Mouse (Mus musculus) mature B cell (primary cell): ENCODE results near the gene Reln.

Experiments used
- in situ Hi-C: fragments of 300-500 bp; cut with MboI; formaldehyde crosslinking; loops from 2 replicates; pipeline ENCODE4 v1.14.3; 2019

Gene Reln

DNA sequence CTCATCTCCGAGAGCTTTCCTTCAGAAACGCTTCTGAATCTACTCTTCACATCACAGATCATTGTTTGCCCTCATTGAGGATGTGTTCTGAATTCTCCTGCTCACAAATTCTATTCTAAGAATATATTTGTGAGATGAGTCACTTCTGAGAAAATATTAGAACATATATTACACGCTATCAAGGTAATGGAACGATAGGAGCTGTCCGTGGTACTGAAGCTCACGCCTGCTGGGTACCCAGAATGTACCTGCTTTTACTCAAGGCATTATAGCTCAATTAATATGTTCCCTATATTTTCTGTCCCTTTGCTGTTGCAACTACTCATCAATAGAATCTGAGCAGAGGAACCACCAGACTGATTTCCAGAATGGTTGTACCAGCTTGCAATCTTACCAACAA, 107.7 kb downstream of the Reln start:
- in situ Hi-C loops, result no loop called here

DNA sequence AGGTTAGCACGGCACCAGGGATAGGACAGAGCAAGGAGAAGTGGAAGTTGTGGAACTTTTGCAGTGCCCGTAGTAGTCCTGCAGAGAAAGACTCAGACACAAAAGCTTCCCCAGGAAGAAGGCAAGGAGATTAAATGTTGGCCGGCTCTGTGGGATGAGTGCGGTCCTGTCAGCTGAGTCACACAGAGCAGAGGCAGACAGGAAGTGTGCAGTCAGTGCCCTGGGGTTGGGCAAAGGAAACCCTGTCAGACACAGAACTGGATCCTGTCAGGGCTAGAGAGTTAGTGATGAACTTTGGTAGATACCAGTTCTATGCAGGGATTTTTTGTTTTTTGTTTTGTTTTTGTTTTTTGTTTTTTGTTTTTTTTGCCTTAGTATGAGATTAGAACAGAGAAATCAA, 120.0 kb downstream of the Reln start:
- in situ Hi-C loops, result no loop called here

GRCm38 (mm10) chr5:22223940-22224339, 120.6 kb downstream of the Reln start:
- in situ Hi-C loops, result no loop called here

- in situ Hi-C loops, result no loop called here
Observed at GRCm38 (mm10) chr5:22208311-22209021, 136.0 kb downstream of the Reln start.

GRCm38 (mm10) chr5:22197926-22198325, 146.6 kb downstream of the Reln start:
- in situ Hi-C loops, result no loop called here

GRCm38 (mm10) chr5:22196891-22197290, 147.6 kb downstream of the Reln start:
- in situ Hi-C loops, result no loop called here

GRCm38 (mm10) chr5:22196476-22196875, 148.0 kb downstream of the Reln start:
- in situ Hi-C loops, result no loop called here

GRCm38 (mm10) chr5:22195352-22195941, 149.1 kb downstream of the Reln start:
- in situ Hi-C loops, result no loop called here

GRCm38 (mm10) chr5:22191784-22192183, 152.7 kb downstream of the Reln start:
- in situ Hi-C loops, result no loop called here

DNA sequence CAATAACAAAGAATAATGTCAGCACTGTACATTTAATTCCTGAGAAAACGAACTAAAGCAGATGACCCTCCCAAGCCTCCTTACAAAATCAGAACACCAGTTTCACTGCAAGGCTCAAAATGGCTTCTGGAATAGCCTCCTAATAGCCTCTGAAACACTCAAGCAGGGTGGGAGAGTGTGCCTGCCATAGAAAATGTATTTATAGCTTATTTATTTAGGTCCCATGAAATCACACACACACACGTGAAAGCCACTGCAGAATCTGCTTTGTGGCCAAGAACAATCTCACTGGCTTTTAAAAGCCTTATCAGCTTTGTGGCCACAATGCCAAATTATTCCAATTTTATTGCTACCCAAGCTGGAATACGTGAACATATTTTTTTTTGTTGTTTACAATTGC, 154.2 kb downstream of the Reln start:
- in situ Hi-C loops, result no loop called here

- in situ Hi-C loops, result no loop called here
Observed at GRCm38 (mm10) chr5:22187599-22187998, 156.9 kb downstream of the Reln start.

DNA sequence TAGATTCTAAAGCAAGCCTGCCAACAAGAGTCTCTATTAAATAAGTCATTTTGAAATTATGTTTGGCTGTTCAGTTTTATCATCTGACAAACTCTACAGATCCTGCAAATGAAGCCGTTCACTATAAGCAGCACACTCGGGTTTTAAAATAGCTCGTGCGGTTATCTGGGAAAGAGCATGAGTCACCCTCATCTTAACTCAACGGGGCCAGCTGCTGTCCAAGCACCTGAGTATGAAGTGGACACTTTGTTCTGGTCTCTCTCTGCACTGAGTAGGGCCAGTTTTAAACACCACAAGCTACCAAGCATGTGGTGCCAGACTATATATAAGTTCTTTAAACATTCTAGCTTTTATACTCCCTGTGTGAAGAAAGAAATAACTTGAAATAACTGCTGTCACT, 168.0 kb downstream of the Reln start:
- in situ Hi-C loops, result no loop called here

DNA sequence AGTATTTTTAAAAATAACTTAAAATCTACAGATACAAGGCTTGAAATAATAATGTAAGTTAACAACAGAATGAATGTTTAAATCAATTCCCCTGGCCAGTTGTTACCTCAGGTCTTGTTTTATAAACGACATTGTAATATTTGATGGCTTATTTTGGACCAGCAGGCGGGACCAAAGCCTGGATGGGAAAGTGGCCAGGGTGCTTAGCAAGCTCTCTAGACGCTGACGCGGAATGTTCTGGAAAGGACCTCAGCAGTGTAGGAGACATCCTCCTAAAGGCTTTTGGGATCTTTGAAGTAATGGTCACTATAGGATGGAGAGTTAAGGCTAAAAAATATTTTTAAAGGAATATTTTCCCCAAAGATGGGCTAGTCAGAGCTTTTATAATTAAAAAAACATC, 173.2 kb downstream of the Reln start:
- in situ Hi-C loops, result no loop called here

DNA sequence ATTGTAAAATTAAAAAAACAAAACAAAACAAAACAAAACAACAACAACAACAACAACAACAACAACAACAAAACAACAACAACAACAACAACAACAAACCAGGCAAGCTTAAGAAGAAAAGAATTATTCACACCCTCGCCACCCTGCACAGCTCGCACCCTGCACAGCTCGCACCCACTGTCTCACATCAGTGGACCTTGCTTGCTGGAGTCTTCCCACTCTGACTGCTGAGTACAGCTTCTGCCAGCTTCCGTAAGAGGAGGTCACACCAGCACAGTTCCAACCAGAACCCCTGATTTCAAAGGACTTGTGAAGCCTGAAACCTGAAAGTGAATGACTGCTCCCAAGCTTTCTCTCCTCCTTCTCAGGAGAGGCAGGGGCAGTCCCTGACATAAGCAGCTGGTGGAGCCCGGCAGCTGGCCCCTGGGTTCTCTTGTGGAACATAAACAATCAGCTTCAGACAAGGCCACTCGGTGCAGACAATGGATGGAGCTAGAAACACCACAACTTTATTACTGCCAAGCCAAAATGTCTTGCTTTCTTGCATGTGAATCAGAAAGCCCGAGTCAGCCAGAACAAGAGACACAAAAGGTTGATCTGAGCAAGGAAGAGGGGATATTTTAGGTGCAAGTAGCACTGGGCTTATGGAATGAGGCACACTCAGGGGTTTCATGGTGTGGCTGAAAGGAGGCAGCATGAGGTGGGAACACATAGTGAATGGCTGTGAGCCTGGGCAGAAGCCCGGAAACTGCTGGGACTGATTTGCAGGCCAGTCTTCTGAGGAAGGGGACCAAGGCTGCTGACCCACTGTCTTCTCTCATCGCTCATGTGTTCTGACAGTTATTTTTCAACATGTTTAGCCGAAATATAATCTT, 180.2 kb downstream of the Reln start:
- in situ Hi-C loops, result no loop called here

DNA sequence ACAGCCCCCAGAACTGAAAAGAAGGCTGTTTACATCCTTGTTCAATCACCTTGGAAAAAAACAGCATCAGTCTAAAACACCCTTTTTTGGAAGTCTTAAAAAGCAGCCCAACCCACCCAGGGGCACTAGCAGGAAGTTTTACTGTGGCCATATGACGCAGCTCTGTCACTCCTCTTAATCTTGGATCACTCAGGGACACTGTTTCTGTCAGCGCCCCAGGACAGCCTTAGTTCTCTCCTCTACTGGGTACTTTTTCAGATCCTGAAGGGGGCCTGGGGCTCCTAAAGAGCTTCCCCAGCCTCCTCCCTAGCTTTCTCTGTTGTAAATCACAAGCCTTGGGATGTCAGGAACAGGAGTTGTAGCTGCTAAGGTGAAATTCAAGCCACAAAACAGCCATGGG, 183.6 kb downstream of the Reln start:
- in situ Hi-C loops, result no loop called here

DNA sequence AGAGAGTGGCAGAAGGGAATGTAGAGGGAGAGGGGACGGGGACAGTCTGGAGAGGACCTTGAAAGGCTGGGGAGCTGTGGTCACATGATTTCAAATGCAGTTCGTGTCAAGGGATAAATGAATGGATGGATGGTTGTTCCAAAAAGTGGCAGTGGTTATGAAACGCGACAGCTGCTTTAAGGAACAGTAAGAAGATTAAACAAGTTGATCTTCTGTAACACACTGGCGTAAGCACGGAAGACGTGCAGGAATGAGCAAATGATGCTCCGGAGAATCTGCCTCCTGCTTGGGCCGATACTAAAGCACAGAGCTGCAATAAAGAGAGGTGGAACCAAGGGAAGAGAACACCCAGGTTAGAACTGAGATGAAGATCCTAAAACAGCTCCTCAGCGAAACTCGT, 185.7 kb downstream of the Reln start:
- in situ Hi-C loops, result no loop called here

DNA sequence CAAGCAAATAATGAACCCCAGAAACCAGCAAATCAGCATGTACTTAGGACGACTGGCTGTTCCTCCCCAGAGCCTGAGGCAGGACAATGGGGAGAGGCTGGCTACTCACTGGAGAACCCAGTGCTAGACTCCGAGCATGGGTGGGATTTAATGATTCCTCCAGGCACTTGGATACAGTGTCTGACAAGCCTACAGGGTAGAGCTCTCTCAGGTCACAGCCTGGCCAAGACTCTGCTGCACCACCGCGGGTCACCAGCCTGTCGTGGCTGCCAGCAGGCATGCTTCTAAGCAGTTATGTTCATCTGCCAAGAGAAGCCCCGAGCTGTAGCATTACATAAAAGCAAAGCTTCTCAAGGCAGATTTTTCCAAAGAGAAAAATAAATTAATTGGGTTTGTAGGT, 190.9 kb downstream of the Reln start:
- in situ Hi-C loops, result no loop called here

DNA sequence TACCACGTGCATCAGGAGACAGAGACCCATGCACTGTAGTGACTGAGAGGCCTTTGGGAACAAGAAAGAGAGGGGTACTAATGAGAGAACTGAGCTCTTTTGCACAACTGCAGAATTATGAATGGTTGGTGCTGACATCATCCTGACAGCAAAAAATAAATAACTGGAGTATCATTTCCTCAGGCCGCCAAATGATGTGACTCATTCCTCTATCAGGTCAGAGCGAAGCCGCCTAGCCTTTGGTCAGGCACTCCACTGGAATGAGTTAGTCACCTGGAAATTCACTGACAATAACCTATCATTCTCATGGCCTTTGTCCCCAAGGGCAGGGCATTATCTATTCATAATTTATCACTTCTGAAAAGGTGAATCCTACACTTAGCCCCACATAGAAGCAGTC, 202.7 kb downstream of the Reln start:
- in situ Hi-C loops, result no loop called here

DNA sequence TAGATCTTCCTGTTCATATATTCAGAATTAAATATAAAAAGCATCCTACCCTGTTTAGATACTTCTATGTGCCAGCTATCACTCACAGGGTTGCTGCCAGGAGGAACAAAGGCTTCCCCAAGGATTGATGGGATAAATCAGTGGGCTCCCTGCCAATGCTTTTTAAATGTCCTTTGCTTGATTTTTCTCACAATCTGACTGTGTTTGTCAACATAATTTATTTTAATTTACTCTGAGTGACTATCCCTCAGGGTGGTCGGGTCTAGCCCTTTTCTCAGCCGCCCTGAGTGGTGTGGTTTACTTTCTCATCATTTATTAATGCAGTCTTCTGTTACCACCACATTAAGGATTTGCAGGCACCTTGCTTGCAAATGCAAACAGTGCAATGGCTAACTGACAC, 205.5 kb downstream of the Reln start:
- in situ Hi-C loops, result no loop called here

DNA sequence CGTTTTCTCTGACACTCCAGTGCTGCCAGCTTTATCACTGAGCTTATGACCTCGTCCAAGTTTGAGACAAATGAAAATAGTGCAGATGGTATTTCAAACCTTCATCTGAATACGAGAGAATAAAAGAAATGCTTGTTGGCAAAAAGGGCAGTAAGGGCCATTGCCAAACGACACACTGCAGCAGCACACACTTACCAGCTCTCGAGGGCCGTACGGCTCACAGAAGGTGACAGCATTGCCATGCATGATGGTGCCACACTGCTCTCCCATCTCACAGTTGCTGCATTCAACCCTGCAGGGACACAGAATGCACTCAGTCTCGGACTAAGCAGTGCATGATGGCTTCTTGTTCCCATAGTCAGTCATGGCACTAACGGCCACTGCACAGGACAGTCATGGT, 210.1 kb downstream of the Reln start:
- in situ Hi-C loops, result no loop called here

DNA sequence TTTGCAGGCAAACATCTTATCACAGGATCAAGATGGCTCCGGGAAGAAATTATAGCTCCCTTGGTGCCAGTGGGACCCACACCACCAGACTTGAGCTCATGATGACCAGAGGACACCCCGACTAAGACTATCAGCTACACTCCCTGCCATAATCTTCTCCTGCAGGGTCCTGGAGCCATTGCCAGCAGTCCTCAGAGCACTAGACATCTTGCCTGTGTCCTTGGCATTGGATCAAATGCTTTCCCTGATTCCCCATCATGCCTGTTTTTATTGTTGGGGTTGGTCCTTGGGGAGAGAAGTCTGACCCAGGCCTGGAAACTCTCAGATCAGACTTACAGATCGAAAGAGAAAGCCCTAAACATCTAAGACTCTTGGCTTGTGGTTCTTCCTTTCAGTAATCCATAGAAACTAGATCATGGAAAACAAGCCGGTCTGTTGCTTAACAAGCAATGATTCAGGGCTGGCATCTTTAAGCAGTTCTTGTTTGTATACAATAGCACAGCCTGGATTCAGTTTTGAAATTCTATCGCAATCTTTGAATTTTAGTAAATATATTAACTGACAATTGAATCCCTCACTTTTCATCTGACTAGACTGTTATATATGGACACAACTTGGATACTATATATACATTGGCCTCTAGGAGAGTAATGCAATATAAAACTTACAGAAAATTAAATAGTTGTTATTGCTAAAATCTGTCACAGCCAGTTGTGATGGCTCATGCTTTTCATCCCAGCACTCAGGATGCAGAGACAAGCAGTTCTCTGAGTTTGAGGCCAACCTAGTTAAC, 212.6 kb downstream of the Reln start:
- in situ Hi-C loops, result no loop called here

DNA sequence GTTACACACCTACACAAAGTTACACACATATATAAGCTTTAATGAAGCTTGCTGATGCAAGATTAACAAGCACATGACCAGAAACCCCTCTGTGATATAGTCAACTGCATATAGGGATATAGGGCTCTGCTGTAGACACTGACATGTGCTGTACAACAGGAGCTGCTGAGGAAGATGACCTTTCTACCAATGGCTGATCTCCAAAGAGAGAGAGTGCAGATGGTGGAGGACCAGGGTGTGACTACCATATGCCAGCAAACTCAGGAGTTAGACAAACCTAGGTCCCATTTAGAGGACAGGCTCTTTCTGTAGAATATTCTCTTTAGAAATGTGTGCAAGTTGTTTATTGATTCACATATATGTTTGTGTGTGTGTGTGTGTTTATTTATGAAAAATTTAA, 216.9 kb downstream of the Reln start:
- in situ Hi-C loops, result no loop called here
